Mouse (Mus musculus) embryo, embryonic 11.5 days (tissue): Measurements from ENCODE around the gene Pde2a.
A peak's percentile ranks its signal among the peaks of the same experiment; 100 is the strongest.
"Not testable (repeated sequence)": the region's sequence is repeated elsewhere in the genome, so short reads cannot be mapped to it uniquely, and the experiment has no call there.

Experiments
- DNase-seq: peaks from one replicate; pipeline ENCODE4 v3.0.0-alpha.2; 2012; ENCODE audit warnings: low read depth, low spot score

Pde2a gene

DNA sequence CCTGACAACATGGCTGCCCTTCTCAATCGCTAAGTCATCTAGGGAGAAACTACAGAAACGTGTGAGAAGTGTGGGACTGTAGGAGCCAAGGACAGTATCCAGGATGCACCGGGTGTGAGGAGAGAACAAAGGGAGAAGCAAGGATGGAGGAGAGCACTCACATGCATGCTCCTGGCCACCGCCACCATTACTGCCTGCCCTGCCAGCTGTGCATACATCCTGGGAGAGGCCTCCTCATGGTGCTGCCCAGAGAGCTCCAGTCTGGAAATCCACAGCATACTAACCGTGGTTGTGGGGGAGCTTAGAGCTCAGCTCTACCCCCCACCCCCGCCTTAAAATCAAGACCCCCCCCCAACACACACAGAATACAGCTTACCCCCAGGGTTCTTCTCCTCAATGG is 93.3 kb downstream of the Pde2a start:
- no peak for DNase-seq

DNA sequence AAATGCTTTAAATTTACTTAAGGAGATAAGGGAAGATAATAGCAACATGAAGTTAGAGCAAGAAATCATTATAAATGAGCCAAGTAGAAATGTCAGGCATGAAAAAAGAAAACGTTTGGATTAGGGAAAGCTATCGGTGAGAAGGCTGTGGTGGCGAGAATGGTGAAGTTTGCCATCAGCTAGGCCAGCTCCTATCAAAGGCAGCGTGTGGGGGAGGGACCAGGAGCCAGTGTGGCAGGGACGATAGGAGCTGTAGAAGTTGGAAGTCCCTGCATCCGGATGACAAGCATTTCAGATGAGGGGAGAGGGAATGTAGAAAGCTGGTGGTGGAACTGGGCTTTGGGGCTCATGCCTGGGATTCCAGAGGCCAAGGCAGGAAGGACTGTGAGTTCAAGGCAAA is 93.8 kb downstream of the Pde2a start:
- DNase-seq: no peak

DNA sequence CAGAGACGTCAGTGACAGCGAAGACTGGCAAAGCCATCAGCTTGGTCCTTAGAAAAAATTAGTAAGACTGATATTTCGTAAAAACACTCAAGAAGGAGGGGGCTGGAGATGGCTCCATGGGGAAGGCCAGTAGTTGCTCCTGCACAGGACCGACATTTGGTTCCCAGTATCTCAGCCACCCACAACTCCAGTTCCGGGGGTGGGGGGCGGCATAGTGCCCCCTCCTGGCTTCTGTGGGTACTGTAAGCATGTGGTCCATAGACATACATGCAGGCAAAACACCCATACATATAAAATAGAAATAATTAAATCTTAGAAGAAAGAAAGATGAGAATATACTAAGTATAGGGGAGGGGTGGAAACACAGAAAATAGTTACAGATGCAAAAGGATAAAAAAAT is 95.0 kb downstream of the Pde2a start:
- no peak for DNase-seq

DNA sequence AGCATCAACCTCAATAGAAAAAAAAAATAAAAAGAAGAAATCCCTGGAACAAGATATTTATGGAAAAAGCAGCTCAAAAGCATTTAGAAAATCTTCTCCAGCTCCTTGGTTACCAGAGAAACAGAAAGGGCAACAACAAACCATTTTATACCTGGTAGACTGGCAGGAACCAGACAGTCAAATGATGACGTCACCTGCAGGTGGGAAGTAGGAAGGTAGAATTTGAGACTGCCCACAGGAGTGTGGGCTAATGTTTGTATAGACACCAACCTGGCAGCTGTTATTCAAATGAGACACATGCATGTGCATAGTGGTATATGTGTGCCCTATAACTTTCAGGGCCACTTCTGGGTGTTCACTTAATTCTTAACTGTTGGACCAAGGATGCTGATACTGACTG is 100.2 kb downstream of the Pde2a start:
- no peak for DNase-seq

DNA sequence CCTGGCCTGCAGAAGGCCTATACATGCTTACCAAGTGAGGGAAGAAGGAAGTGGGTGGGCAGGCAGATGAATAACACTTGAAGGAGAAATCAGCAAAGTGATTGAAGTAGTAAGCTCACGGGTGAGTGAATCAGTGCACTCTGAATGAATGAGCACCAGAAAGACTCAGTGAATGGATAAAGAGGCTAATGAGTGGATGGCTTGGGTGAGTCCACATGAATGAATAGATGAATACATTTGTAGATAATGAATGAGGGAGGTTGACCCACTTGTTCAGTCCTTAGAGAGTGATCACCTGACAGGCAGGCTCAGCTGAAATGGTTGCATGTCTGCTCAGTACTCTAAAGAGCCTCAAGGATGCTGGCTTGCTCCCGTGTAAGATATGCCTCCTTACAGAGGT is 101.7 kb downstream of the Pde2a start:
- no peak for DNase-seq

DNA sequence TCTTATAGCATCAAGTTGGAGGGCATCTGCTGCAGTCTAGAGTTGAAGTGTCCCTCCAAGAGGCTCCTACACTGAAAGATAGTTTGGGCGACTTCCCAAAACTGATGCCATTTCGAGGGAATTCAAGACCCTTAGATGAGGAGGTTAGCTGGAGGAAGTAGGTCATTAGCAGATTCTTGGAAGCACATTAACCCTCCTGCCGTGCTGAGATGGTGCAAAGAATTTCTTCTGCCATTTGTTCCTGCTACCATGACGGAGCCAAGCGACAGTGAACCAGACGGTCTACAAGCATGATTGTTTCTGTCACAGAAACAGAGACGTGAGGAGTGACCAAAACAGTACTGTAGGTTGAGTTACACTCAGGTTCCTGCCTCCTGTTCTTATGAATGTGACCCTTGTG is 105.0 kb downstream of the Pde2a start:
- no peak for DNase-seq

DNA sequence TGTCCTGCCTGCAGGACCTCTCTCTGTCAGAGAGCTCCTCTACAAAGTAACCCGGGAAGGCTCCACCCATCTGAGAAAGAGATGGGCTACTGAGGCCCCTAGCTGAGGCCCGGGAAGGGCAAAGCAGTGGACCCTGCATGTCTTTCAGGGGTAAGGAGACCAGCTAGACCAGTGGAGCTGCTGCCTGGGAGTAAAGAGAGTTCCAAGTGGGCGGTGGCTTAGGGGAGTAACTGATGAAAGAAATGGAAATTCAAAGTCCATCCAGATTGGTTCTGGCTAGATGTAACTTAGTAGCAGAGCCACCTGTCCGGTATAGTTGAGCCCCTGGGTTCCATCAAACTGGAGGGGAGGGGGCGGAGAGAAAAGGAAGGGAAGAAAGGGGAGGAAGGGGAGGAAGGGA is 112.9 kb downstream of the Pde2a start:
- DNase-seq: no peak

DNA sequence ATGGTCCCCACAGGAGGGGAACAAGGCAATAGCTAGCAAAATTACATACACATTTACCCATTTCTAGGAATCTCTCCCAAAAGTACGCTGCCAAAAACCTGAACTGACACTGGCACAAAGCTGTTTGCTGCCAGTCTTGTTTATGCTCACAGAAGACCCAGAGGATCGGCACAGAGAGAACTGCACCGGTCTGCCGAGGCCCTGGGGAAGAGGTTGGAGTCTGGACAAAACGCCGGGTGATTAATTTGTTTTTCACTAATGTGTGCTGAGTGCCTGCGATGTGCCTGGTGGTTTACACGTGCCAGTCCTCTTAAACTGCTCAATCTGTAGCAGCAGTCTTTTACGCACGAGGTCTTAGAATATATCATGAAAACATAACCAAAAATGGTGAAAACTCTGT is 113.6 kb downstream of the Pde2a start:
- no peak for DNase-seq

DNA sequence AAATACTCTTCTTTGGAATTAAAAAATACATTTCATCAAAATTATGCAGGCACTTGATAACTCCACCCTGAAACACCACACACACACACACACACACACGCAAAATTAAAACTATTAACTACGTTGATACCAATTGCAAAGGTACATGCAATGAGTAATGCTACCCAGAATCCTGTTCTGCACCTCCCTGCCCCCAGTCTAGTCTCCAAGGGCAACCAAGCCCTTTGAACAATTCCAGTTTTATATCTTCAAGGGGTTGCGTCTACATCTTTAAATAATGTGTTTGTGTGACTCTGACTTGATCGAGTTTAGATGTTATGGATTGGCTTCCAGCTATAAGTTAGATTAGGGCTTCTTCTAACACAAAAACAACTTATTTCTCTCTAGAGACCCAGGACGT is 114.0 kb downstream of the Pde2a start:
- DNase-seq: no peak

DNA sequence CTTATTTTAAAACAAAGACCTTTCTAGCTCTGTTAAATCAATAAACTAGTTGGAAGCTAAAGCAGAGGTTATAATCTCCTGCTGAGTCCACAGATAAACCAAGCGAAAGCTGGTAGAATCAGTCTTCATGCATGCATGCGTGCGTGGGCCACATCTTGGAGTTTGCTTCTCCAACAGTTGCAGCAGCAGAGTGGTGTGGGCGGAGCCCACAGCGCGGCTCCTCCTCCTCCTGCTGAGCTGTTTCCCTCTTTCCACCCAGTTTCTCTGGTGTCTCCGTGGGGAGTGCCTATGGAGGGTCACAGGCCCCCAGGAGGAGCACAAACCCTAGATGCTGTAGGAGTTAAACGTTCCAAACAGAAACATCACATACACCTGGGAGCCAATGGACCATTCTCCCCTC is 116.0 kb downstream of the Pde2a start:
- no peak for DNase-seq

DNA sequence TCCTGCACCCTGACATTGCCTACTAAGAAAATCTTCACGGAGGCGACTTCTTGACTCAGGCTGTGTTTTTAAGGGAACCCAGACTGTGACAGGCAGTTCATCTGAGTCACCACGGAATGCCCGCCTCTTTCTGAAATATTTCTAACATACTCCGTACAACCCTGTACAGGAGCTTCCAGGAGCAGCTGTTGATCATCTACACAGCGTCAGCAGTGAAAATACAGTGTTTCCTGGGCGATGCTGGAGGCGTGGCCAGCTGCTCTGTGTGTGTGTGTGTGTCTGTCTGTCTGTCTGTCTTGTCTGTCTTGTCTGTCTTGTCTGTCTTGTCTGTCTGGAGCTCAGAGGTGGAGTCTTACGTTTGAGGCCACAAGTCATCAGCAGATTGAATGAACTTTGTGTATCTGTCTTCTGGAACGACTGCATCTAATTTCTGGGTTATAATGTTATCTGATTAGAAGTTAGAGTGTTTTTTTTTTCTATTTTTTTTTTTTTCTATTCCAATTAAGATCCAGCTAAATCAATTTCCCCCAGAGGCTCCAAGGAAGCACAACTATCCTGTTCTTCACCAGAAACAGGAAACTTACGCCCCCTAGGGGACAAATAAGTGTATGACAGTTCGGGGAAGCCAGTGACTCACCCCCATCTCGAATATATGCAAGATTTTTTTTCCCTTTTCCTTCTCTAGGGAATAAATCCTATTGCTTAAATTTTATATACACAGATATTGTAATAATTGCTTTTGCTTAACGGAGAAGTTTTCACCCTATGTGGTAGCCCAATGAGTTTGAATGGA is 116.8 kb downstream of the Pde2a start:
- no peak for DNase-seq

DNA sequence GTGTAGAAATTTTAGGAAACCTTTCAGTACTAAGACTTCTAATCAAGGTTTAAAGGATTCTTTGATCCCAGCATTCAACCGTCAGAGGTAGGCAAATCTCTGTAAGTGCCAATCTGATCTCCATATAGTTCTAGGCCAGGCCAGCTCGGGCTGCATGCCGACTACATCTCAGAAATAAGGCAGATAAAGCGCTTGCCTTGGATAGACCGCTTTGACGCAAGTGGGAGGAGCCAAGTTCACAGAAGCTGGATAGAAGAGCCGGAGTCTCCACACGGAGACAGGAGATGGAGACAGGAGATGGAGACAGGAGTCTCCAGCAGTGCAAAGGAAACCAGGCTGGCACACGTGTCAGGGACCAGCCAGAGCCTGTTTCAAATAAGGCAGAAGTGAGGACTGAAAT is 118.3 kb downstream of the Pde2a start:
- no peak for DNase-seq

DNA sequence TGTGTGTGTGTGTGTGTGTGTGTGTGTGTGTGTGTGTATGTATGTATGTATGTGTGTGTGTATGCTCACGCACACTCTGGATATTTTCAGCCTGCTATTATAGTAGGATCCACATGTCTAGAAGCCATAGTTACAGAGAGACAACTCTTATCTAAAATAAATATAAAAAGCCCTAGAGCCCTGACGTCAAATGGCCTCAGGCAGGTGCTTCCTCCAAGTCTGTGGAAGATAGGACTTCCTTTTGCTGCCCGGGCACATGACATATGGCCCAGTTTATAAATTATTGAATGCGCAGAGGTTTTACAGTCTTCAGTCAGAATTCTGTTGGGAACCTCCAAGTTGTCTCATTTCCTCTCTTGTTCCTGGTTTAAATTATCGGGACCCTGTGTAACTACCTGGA is 119.2 kb downstream of the Pde2a start:
- no peak for DNase-seq

DNA sequence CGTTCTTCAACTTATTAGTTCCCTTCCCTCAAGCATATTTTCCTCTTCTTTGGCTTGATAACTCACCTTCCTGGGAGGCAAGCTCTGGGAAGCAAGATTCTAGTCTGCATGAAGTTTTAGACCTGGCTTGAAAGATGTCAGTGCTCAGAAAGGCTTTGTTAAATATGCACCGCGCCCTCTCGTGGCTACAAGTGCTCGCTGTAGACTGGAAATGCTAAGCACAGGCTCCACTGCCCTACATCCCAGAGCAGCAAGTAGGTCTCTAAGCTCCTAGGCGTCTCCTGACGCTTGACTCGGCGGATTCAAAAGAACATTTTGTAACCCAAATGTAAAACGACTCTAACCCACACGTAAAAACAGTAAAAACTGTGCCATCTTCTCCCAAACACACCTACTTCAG is 119.6 kb downstream of the Pde2a start:
- DNase-seq: peak; percentile 71

DNA sequence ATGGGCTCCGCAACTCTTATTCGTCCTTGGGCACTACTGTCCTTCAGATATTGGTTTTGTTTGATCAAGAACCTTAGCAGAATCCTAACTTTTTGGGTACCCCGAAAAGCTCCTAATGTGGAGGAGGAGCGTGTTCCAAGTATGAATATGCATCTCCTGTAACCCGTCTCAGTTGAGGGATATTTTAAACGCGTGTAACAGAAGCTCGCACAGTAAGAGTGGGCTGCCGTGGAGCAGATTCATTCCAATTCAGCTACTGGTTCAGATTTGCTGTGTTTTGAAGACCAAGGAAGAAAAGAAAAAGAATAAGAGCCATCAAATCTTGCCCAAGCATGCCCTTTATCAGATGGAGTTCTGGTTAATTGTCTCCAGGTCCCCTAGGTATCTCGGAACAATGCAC is 120.2 kb downstream of the Pde2a start:
- no peak for DNase-seq

DNA sequence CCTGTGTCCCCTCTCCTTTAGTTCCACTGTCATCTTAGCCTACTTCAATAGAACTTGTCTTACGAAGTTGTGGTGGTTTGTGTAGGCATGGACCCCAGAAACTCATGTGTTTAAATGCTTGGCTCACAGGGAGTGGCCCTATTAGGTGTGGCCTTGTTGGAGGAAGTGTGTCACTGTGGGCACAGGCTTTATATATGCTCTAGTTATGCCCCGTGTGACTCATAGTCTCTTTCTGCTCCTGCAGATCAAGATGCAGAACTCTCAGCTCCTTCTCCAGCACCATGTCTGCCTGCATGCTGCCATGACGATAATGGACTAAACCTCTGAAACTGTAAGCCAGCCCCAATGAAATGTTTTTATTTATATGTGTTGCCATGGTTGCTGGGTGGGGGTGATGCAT is 126.2 kb downstream of the Pde2a start:
- DNase-seq: no peak

DNA sequence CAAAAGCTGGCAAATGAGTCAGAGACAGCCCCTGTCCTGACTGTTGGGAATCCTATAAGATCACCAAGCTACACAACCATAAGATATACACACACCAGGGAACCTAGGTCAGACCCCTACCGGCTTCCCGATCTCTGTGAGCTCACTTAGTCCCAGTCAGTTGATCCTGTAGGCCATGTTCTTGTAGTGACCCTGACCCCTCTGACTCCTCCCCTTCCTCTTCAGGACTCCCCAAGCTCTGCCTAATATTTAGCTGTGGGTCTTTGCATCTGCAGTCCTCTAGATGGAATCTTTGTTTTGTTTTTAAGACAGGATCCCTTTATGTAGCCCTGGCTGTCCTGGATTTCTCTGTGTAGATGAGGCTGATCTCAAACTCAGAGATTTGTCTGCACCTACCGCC is 127.8 kb downstream of the Pde2a start:
- DNase-seq: no peak

DNA sequence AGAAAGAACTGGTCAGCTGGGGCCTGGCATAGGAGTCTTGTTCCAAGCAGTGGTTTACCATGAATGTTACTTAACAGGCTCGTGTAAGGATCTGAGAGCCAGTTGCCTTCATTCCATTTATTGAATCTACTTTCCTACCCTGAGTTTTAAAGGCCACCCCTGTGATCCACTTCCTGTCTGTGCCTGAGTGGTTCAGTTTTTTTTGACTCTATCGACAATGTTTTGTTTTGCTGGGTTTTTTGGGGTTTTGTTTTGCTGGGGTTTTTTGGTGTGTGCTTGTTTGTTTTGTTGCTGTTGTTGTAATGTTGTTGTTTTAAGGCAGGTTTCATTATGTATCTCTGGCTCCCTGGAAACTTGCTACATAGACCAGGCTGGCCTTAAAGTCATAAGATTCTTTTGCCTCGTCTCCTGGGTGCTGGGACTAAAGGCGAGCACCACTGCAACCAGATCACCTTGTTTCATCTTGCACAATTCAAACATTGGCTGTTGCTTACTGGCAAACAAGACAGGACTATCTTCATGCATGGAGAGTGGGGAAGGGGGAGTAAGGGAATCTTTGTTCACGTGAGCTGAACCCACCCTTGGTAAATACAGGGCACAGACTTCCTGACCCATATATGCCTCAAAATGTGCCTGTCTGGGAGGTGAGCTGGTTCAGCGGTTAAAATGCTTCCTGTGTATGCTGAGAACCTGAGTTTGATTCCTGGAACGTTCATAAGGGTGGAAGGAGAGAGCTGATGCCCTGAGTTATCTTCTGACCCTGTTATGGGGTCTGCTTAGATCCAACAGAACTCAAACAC is 129.4 kb downstream of the Pde2a start:
- DNase-seq: no peak

DNA sequence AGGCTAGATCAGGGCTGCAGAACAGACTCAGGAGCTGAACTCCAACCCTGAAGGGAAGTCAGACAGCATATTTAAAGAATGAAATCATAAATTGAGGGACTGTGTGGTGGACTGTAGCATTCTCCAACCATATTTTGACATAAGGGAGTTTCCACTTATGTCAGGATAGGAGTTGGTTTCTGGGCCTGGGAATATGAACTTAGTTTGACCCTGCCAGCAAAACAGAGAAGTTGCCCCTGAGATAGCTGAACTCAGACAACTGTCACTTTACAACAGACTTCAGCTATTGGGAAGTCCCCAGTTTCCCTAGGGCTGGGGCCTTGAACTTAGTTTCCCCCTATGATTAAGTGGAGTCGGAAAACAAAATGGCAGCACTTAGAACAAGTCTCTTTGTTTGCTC is 130.0 kb downstream of the Pde2a start:
- DNase-seq: no peak

DNA sequence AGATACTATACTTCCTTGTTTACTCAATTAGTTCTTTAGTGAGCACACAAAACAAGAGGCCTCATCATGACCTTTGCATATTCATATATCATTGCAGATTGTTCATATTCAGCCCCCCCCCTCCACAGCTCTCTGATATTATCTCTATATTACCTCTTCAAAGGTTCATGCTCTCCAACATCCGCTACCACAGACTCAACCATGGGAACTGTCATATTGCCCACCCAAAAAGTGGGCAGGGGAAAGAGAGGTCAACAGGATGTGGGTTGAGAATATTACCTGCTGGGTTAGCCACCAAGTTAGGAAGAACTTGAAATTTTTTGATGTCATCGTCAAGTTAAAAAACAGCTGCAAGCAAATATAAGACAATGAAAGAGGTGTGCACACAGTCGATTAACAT is 134.0 kb downstream of the Pde2a start:
- DNase-seq: not testable (repeated sequence)

DNA sequence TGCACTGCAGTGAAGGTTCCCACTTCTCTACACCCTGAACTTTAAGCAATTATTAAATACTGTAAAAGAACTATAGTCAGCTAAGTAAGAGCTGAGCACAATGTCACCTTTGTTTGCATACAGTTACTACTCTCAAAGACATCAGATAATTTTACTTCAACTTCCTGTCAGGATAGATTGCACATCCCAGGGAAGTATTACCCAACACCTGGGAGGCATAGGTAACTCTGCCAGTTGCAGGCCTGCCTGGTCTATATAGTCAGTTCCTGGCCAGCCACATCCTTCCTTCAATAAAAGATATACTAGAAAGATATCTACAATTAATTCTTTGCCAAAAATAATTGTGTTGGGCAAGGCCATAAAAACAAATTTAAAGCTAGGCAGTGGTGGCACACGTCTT is 135.9 kb downstream of the Pde2a start:
- no peak for DNase-seq

DNA sequence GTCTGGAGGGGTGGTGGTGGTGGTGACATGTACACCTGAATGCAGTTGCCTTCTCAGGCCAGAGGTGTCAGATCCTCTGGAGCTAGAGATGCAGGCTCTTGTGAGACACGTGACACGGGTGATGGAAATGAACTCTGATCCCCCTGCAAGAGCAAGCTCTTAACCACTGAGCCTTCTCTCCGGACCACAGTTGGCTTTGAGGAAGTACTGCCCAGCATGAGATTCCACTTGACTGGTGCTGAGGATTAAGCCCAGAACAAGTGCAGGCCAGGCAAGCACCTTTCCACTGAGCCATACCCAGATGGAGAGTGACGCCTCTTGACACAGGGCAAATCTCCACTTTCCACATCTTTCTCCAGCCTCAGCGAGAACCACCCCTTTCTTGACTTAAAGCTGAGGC is 137.9 kb downstream of the Pde2a start:
- DNase-seq: not testable (repeated sequence)
